Mouse (Mus musculus) left cerebral cortex, postnatal 10 days (tissue): Measurements from ENCODE around the gene Samd4b. TPM values are rescaled to one million over a fixed set of nuclear protein-coding genes. Genes with fewer than 3 reads are reported as not detected.

ENCODE experiments used
- DNase-seq, 2 experiments: peaks; one replicate each; pipeline ENCODE4 v3.0.0; 2021 to 2022; ENCODE audit warnings: low spot score in 2 of 2, mixed read lengths in 1 of 2; ENCODE audit errors: extremely low spot score in 1 of 2
- intact Hi-C: fragments of 180-260 bp; cut with DNase I; formaldehyde crosslinking; loops from one replicate; pipeline ENCODE4 v1.15.1; 2025
- microRNA-seq: library from miRNA; unstranded; fragments of <30 nt; microRNA quantifications from one replicate; pipeline ENCODE4 v1.2.0, GENCODE M21; 2022
- total RNA-seq, 2 experiments: library from RNA; stranded (reverse); gene quantifications; 2 replicates each; pipeline ENCODE4 v1.2.3; 2021

The Samd4b gene
- total RNA-seq, 2 experiments from 2014 or later, result 55.9 to 58.4 TPM

GRCm38 (mm10) chr7:28359854-28360253, 238.1 kb downstream of the Samd4b start:
- intact Hi-C loops, result no loop called here
- DNase-seq, result peak in 1 of 2 experiments; percentile 56

DNA sequence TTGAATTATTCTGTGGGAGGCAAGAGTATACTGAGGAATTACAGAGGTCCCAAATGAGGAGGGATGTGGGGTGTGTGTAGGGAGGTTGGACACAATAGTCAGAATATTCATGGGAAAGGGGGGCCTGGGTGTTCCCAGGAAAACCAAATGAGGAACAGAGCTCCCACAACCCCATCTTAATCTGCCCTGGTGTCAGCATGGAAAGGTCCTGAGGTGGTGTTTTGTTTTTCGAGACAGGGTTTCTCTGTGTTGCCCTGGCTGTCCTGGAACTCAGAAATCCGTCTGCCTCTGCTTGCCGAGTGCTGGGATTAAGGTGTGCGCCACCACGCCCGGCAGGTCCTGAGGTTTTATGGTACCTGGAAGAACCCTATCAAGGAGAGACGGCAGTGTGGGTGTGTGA, 239.5 kb downstream of the Samd4b start:
- DNase-seq, result no peak
- intact Hi-C loops, result no loop called here

DNA sequence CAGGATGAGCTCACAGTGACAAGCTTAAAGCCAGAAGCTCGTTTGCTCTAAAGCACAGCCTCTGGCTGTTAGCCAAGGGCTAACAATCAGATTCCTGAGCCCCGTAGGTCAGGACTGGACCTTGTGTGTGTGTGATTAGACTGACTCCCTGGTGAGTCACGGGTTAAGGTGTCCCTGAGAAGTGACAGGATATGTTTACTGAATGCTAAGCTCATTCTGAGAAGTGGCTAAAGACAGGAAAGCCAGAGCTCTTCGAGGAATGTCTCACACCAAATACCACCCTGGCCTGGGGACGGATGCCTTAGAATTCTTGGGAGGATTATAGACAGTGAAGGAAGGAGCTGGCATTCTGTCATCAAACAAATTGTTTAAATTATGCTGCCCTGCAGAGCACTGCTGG, 240.0 kb downstream of the Samd4b start:
- intact Hi-C loops, result no loop called here
- DNase-seq, result no peak

GRCm38 (mm10) chr7:28356981-28357380, 241.0 kb downstream of the Samd4b start:
- intact Hi-C loops, result no loop called here
- DNase-seq, result peak in 1 of 2 experiments; percentile 85

- no peak for DNase-seq
- intact Hi-C loops, result no loop called here
Measured at GRCm38 (mm10) chr7:28355221-28355620, 242.7 kb downstream of the Samd4b start.

GRCm38 (mm10) chr7:28354596-28354995, 243.3 kb downstream of the Samd4b start:
- intact Hi-C loops, result no loop called here

DNA sequence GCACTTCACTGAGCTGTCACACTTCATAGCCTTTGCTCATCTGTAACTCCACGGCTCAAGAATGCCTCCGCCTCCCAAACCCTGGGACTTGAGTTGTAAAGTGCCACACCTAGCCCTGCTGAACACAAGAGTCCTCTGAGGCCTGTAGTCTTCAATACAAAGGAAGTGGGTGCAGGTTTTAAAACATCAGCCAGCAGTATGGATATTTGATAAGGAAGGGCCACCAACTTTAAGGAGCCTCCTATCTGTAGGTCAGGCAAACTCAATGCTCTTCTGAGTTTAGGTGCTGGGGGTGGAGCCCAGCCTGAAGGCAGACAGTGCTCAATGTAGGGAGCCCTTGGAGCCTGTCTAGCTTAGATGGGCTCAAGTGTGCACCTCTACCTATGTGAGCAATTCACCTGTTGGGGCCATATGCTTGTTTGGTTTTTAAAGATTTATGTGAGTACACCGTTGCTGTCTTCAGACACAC, 243.8 kb downstream of the Samd4b start:
- intact Hi-C loops, result no loop called here
- no peak for DNase-seq

More at GRCm38 (mm10) chr7:28354596-28354995, 243.3 kb downstream of the Samd4b start:
- DNase-seq, result no peak

- DNase-seq, result no peak
- intact Hi-C loops, result no loop called here
Measured at GRCm38 (mm10) chr7:28353267-28353666, 244.7 kb downstream of the Samd4b start.

DNA sequence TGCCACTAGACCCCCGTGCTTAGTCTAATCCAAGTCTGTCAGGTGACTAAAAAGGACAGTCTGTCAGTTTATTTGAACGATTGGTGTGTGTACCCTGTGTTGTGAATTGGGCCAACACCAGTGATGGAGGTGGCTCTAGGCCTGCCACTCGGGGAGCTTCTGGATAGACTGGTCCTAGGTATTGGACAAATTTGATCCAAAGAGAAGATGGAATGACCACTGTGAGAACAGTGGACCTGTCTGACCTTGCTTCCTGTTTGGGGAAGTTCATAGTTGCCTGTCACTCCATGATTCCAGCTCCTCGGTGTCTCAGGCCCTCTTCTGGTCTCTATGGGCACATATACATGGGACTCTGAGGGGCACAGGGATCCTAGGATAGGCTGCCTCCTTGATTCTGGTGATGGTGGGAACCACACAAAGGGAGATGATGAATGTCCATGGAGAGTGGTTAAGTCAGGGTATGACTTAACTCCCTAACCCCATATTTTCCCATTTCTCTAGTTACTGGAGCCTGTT, 246.2 kb downstream of the Samd4b start:
- DNase-seq, result no peak
- intact Hi-C loops, result no loop called here

- peak; percentile 96 to 99 for DNase-seq
- intact Hi-C loops, result no loop called here
Measured at GRCm38 (mm10) chr7:28350155-28350883, 247.6 kb downstream of the Samd4b start, which contains the start of gene Rps16. Gene Rps16, plus strand, starts transcription at chr7:28350652.

Small RNA genes within 50 kb of the gene (microRNA-seq; reads per million reads assigned to microRNA genes)
- gene Mir7049, result 1.7 reads per million

Other genes starting within 250 kb of the Samd4b start
- 100 to 1,000 TPM; 642 to 668 TPM for gene Rps16, start 247.5 kb downstream of the Samd4b start, total RNA-seq
- gene Plekhg2, start 225.5 kb downstream of the Samd4b start, total RNA-seq, result 10 to 100 TPM; 10.0 to 12.3 TPM
- 1 to 10 TPM; 1.8 to 2.4 TPM for gene Zfp36, start 217.9 kb downstream of the Samd4b start, total RNA-seq
- 10 to 100 TPM; 18.5 to 19.3 TPM for gene Med29, start 205.4 kb downstream of the Samd4b start, total RNA-seq
- 10 to 100 TPM; 65.3 to 66.1 TPM for gene Paf1, start 205.2 kb downstream of the Samd4b start, total RNA-seq
- 1 to 10 TPM; 3.3 to 5.0 TPM for gene Gmfg, start 160.7 kb downstream of the Samd4b start, total RNA-seq
- 100 to 1,000 TPM; 106 to 112 TPM for gene Lrfn1, start 146.2 kb downstream of the Samd4b start, total RNA-seq
- not detected for gene Ifnl2, start 87.7 kb downstream of the Samd4b start, total RNA-seq
- gene Ifnl3, start 75.3 kb downstream of the Samd4b start, total RNA-seq, result not detected
- not detected for gene Sycn, start 57.3 kb downstream of the Samd4b start, total RNA-seq
- gene Nccrp1, start 50.9 kb downstream of the Samd4b start, total RNA-seq, result under 1 TPM in 1 of 2 experiments, not detected in 1; 0.21 TPM
- gene Pak4, start within 50 bp of the Samd4b start, total RNA-seq, result 1 to 10 TPM; 7.7 to 8.2 TPM
- gene Acp7, start 33.2 kb upstream of the Samd4b start, total RNA-seq, result 1 to 10 TPM in 1 of 2 experiments, under 1 TPM in 1; 0.55 to 1.8 TPM
- gene Fbxo27, start 94.7 kb upstream of the Samd4b start, total RNA-seq, result 10 to 100 TPM; 16.0 to 19.8 TPM
- gene Fbxo17, start 118.7 kb upstream of the Samd4b start, total RNA-seq, result 1 to 10 TPM; 1.5 to 2.5 TPM
- 10 to 100 TPM; 53.9 to 54.7 TPM for gene Mrps12, start 143.7 kb upstream of the Samd4b start, total RNA-seq
- 10 to 100 TPM; 15.6 to 16.0 TPM for gene Sars2, start 143.8 kb upstream of the Samd4b start, total RNA-seq
- gene Ccer2, start 158.0 kb upstream of the Samd4b start, total RNA-seq, result 1 to 10 TPM in 1 of 2 experiments, under 1 TPM in 1; 0.45 to 1.4 TPM
- 100 to 1,000 TPM; 131 to 154 TPM for gene Sirt2, start 168.6 kb upstream of the Samd4b start, total RNA-seq
- 10 to 100 TPM; 34.7 to 39.6 TPM for gene Nfkbib, start 169.4 kb upstream of the Samd4b start, total RNA-seq
- gene Rinl, start 190.8 kb upstream of the Samd4b start, total RNA-seq, result 1 to 10 TPM in 1 of 2 experiments, under 1 TPM in 1; 0.83 to 3.5 TPM
- gene Hnrnpl, start 210.4 kb upstream of the Samd4b start, total RNA-seq, result 100 to 1,000 TPM; 459 to 475 TPM
- 10 to 100 TPM; 40.8 to 43.3 TPM for gene Ech1, start 227.1 kb upstream of the Samd4b start, total RNA-seq
- gene Lgals4, start 235.7 kb upstream of the Samd4b start, total RNA-seq, result 1 to 10 TPM; 2.4 to 2.7 TPM